Mouse (Mus musculus) ES-E14 (cell line): ENCODE results near the gene Gm21188. TPM values are rescaled to one million over a fixed set of nuclear protein-coding genes. Genes with fewer than 3 reads are reported as not detected.
"Not testable (repeated sequence)": the region's sequence is repeated elsewhere in the genome, so short reads cannot be mapped to it uniquely, and the experiment has no call there.

ENCODE experiments used
- DNase-seq: peaks from one replicate; pipeline ENCODE4 v3.0.0-alpha.2; 2013; ENCODE audit warnings: low read depth, low spot score
- H3K27ac ChIP-seq: 2 replicates; pipeline ENCODE4 v1.5.1; 2012; ENCODE audit warnings: low read depth, mild to moderate bottlenecking, low read length, moderate library complexity, mixed read lengths; ENCODE audit not compliant: poor library complexity, insufficient read depth, severe bottlenecking
- H3K36me3 ChIP-seq: 2 replicates; pipeline ENCODE4 v1.6.1; 2012; ENCODE audit warnings: mild to moderate bottlenecking, low read length, moderate library complexity, mixed read lengths; ENCODE audit not compliant: control insufficient read depth, poor library complexity, insufficient read depth, severe bottlenecking
- H3K4me1 ChIP-seq, 2 experiments: fragments of 150-350 bp in 1 of 2; sonication (generic) in 1 of 2; 2 replicates each; pipeline ENCODE4 v1.6.1; 2012; ENCODE audit warnings: low read length in 2 of 2, mild to moderate bottlenecking in 1 of 2, mixed read lengths in 1 of 2; ENCODE audit not compliant: control insufficient read depth in 2 of 2, insufficient read depth in 2 of 2, poor library complexity in 1 of 2
- H3K4me3 ChIP-seq, 2 experiments: fragments of 150-350 bp in 1 of 2; sonication (generic) in 1 of 2; 2 replicates each; pipeline ENCODE4 v1.5.1; 2012; ENCODE audit warnings: low read length in 2 of 2, low read depth in 1 of 2, mild to moderate bottlenecking in 1 of 2, mixed read lengths in 1 of 2; ENCODE audit not compliant: insufficient read depth in 1 of 2, poor library complexity in 1 of 2, severe bottlenecking in 1 of 2
- H3K9ac ChIP-seq: 2 replicates; pipeline ENCODE4 v1.6.1; 2012; ENCODE audit warnings: low read depth, mild to moderate bottlenecking, low read length, mixed read lengths; ENCODE audit not compliant: poor library complexity, insufficient read depth, severe bottlenecking
- H3K9me3 ChIP-seq: fragments of 150-350 bp; sonication (generic); 2 replicates; pipeline ENCODE4 v1.6.1; 2012; ENCODE audit warnings: low read depth, mild to moderate bottlenecking, low read length; ENCODE audit not compliant: control insufficient read depth, insufficient read depth
- in situ Hi-C, 2 experiments: fragments of 600-800 bp; cut with MboI; formaldehyde crosslinking; loops; one replicate each; pipeline ENCODE4 v1.15.1; 2025; ENCODE audit warnings: low sequenced_read_pairs in 2 of 2, inconsistent platforms in 1 of 2; ENCODE audit not compliant: unreplicated experiment in 2 of 2
- total RNA-seq: library from RNA; depleted of rRNA; stranded (reverse); fragments of 300-350 nt; gene quantifications from 2 replicates; pipeline ENCODE4 v1.2.3, GENCODE M21; 2012; rRNA removed

Gene Gm21188
- not detected in 2 replicates for total RNA-seq

DNA sequence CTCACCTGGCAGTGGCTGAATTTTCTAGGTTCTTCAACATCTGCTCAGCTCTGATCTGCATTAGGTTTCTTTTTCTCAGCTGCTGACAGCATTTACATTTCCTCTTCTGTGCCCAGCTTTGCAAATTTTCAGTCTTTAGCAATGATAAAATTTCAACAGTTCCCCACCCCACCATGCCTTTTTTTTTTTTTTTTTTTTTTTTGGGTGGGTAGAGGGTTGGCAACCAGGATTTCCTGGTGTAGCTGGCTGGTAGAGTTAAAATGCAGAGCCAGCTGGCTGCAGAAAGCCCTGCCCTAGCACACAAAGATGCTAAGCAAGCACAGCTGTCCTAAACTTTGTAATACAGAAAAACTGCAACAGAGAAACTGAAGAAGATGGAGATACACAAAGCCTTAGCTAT is at the start of gene Gm21188:
Gene Gm21188 (minus strand): TSS at position 110 of the 400 bp plus-strand sequence.
- H3K4me1 ChIP-seq, DNase-seq, in situ Hi-C loops, H3K4me3 ChIP-seq, H3K36me3 ChIP-seq, H3K9ac ChIP-seq, H3K9me3 ChIP-seq, H3K27ac ChIP-seq: not testable (repeated sequence)

DNA sequence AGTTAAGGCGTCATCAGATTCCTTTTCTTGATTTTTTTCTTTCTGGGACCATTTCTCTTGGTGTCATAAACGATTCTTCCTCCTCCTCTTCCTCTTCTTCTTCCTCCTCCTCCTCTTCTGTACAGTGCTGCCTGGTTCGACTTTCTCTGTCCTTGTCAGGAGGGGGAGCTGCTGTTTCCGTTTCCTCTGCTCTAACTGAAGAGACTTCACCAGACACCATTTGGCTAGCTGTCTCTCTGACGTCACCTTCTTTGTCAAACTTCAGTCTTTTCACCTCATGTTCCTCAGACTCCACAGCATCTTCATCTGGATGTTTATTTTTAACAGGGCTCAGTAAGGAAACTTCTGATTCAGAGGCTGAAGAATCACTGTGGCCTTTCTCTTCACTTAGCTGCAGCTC is 47.3 kb upstream of the Gm21188 start:
- in situ Hi-C loops, H3K4me1 ChIP-seq, H3K9ac ChIP-seq, H3K27ac ChIP-seq, H3K9me3 ChIP-seq, H3K4me3 ChIP-seq, H3K36me3 ChIP-seq, DNase-seq: not testable (repeated sequence)

DNA sequence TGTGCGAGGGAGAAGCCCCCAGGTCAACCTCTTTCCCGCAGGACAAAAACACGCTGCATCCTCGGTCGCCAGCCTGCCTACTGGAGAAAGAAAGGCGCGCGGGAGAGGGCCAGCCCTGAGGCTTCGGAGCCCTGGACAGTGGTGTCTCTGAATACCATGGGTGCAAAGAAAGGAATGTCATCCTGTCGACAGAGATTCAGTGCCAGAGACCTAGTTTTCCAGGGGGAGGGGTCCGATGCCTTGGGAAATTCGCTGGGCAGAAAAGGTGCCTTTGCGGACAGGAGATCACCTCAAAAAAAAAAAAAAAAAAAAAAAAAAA is 44.9 kb upstream of the Gm21188 start:
- H3K4me3 ChIP-seq, DNase-seq, H3K27ac ChIP-seq, H3K9ac ChIP-seq, H3K36me3 ChIP-seq, in situ Hi-C loops, H3K4me1 ChIP-seq, H3K9me3 ChIP-seq: not testable (repeated sequence)

DNA sequence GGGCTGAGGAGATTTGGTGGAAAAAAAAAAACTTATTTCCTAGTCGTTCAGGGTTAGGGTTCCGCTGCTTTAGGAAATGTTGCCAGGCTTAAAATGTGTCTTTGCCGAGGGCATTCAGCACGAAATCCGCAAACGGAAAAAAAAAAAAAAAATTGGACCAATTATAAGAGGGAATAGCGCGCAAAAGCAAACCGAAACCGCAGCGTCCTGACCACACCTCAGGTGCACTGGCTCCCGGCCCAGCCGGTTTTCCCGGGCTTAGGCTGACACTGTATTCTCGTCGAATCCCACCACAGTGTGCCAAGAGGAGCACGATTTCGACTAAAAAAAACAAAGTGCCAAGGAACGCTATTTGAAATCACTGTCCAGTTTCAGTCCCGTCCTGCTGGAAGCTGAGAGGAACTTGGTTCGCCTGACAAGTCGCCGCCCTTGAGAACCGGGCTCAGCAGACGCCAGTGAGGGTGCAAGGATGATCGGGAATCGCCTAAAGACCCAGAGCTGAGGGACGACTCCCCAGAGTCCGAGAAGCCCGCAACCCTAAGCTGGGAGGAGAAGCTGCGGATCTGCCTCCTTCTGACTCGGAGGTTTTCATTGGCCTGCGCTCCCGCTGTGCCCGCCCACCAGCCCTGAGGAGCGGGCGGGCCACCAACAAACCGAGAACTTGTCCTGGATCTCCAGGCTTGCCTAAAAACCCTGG is 44.4 kb upstream of the Gm21188 start:
- DNase-seq, in situ Hi-C loops: not testable (repeated sequence)

DNA sequence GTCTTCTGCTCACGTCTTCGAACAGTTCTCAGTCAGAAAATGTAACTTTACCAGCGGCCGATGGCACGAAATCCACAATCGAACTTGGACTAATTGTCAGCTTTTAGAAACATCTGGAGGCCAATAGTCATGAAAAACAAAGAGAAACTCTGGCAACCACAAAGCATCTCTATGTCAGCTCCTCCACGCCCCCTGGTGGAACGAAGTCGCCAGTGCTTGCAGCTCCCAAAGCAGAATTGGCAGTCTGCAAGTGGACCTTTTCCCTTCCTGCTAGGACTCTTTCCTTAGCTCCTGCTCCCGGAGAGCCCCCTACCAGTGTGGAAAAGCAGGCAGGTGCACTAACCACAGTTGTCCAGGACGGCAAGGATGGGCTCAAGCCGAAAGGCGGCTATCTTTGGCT is 41.0 kb upstream of the Gm21188 start:
- H3K9me3 ChIP-seq, H3K27ac ChIP-seq, in situ Hi-C loops, DNase-seq, H3K4me3 ChIP-seq, H3K4me1 ChIP-seq, H3K36me3 ChIP-seq, H3K9ac ChIP-seq: not testable (repeated sequence)

More for the DNA sequence above, 44.4 kb upstream of the Gm21188 start:
- H3K36me3 ChIP-seq, H3K9ac ChIP-seq, H3K4me3 ChIP-seq, H3K27ac ChIP-seq, H3K9me3 ChIP-seq, H3K4me1 ChIP-seq: not testable (repeated sequence)

DNA sequence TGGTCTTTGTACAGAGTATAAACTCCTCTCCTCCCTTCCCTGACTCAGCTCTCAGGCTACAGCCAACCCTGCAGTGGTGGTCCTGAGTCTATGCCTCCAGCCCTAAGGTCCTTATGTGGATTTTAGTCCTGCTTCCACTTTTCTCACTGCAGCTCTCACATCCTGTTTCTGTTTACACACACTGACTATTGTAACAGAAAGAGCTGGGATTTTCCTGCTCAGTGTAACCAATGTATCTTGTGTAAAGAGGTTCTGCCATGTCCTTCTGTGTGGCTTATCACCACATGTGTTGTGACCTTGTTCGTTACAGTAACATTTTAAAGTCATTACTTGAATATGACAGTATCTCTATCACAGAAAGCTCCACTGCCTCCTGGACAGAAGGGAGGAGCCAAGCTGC is 27.6 kb upstream of the Gm21188 start:
- H3K9ac ChIP-seq, H3K4me3 ChIP-seq, H3K36me3 ChIP-seq, H3K4me1 ChIP-seq, DNase-seq, in situ Hi-C loops, H3K27ac ChIP-seq, H3K9me3 ChIP-seq: not testable (repeated sequence)

DNA sequence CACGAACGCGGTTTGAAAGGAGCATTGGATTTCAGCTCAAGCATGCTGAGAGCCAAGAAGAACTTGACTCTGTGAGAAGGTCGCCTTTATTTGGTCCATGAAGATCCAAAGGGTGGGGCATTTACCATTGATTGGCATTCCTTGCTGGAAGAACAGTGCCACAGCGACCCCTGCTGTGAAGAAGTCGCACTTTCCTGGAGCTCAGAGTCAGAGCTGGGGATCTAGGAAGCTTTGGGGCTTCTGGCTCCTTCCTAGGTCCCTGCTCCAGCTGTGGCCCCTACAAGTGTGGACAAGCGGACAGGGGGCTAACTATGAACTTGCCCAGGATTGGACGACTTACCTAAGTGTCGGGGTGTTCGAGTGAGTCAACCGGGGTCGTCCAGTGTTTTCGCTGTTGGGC is 18.9 kb upstream of the Gm21188 start:
- H3K9me3 ChIP-seq, H3K4me3 ChIP-seq, H3K36me3 ChIP-seq, DNase-seq, H3K27ac ChIP-seq, H3K4me1 ChIP-seq, in situ Hi-C loops, H3K9ac ChIP-seq: not testable (repeated sequence)

DNA sequence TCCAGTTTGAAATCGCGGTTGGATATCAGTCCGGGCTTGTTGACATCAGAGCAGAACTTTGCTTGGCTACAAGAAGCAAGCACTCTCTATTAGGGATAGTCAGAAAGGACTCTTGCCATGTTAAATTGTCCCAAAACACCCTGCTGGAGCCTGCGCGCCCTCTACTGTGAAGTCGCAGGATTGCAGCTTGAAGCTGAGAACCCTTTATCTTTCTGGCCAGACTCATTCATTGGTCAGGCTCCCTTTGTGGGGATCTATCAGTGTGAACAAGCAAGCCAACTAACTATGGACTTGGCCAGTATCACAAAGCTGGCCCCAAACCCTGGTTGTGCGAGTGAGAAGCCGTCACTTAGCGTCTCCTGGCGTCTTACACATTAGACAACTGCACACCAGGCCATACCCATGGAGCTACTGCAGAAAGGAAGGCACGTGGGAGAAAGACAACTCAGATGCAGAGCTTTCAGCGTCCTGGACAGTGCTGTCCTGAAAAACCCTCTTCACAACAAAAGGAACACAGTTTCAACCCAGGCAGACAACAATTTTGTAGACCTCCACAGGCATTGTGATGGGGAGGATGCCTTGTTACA is 18.1 kb upstream of the Gm21188 start:
- H3K9me3 ChIP-seq, DNase-seq, H3K4me3 ChIP-seq, H3K36me3 ChIP-seq, in situ Hi-C loops, H3K27ac ChIP-seq, H3K9ac ChIP-seq, H3K4me1 ChIP-seq: not testable (repeated sequence)
